Mouse (Mus musculus): ENCODE measurements around the gene Ssr2.

- TF ChIP-seq CTCF (IDR thresholded peaks at IDR 0.05; ENCODE audit: low read depth) (no peak), EP300 (optimal IDR thresholded peaks at IDR 0.05) (no peak)
Observed at GRCm38 (mm10) chr3:88570341-88570740, 5.3 kb upstream of the Ssr2 start.

All from stomach, postnatal 0 days (tissue).